Mouse (Mus musculus) kidney, adult 18-20 months (tissue): ENCODE data around the gene L2hgdh.
A peak's percentile ranks its signal among the peaks of the same experiment; 100 is the strongest.

Experiments used
- DNase-seq: peaks from one replicate; pipeline ENCODE4 v3.0.0; 2021

The L2hgdh gene

GRCm38 (mm10) chr12:69724018-69724710 is 509 bp downstream of the L2hgdh start:
- peak; percentile 35 for DNase-seq

GRCm38 (mm10) chr12:69723376-69723775 is 1.3 kb downstream of the L2hgdh start:
- no peak for DNase-seq

- DNase-seq = no peak
Measured at GRCm38 (mm10) chr12:69722857-69723256, 1.8 kb downstream of the L2hgdh start.

- DNase-seq = no peak
Measured at GRCm38 (mm10) chr12:69713628-69714027, 11.0 kb downstream of the L2hgdh start.

- no peak for DNase-seq
Measured at GRCm38 (mm10) chr12:69704799-69705458, 19.7 kb downstream of the L2hgdh start.

- DNase-seq = no peak
Measured at GRCm38 (mm10) chr12:69698352-69698751, 26.3 kb downstream of the L2hgdh start.

GRCm38 (mm10) chr12:69696746-69697145 is 27.9 kb downstream of the L2hgdh start:
- DNase-seq = peak; percentile 39

GRCm38 (mm10) chr12:69693471-69693870 is 31.2 kb downstream of the L2hgdh start:
- DNase-seq = no peak

GRCm38 (mm10) chr12:69690714-69691113 is 34.0 kb downstream of the L2hgdh start:
- no peak for DNase-seq

GRCm38 (mm10) chr12:69689094-69689493 is 35.6 kb downstream of the L2hgdh start:
- DNase-seq = no peak

- DNase-seq = peak; percentile 55
Measured at GRCm38 (mm10) chr12:69688368-69688767, 36.3 kb downstream of the L2hgdh start.

GRCm38 (mm10) chr12:69683537-69683936 is 41.1 kb downstream of the L2hgdh start:
- peak; percentile 90 for DNase-seq

- no peak for DNase-seq
Measured at GRCm38 (mm10) chr12:69682788-69683419, 41.8 kb downstream of the L2hgdh start.

- DNase-seq = peak; percentile 84
Measured at GRCm38 (mm10) chr12:69682065-69682787, 42.4 kb downstream of the L2hgdh start.

GRCm38 (mm10) chr12:69681566-69682061 is 43.1 kb downstream of the L2hgdh start, which contains the start of gene Sos2:
Sos2 (minus strand) TSS chr12:69681852.
- DNase-seq = peak; percentile 71

- DNase-seq = peak; percentile 66
Measured at GRCm38 (mm10) chr12:69680635-69681565, 43.8 kb downstream of the L2hgdh start.

- no peak for DNase-seq
Measured at GRCm38 (mm10) chr12:69676157-69676556, 48.5 kb downstream of the L2hgdh start.

- DNase-seq = no peak
Measured at GRCm38 (mm10) chr12:69674576-69675537, 49.8 kb downstream of the L2hgdh start.

GRCm38 (mm10) chr12:69674176-69674575 is 50.5 kb downstream of the L2hgdh start:
- no peak for DNase-seq

- DNase-seq = no peak
Measured at GRCm38 (mm10) chr12:69666721-69667120, 58.0 kb downstream of the L2hgdh start.

GRCm38 (mm10) chr12:69661658-69662057 is 63.0 kb downstream of the L2hgdh start:
- no peak for DNase-seq
